Mouse (Mus musculus) pancreas, adult 10 weeks (tissue): Measurements from ENCODE around the gene Dtnb. TPM values are rescaled to one million over a fixed set of nuclear protein-coding genes. Genes with fewer than 3 reads are reported as not detected.

Experiments
- polyA plus RNA-seq: library from polyadenylated mRNA; stranded (reverse); fragments of 350-450 nt; fragmentation: Illumina TruSeq; extraction: RNeasy Lipid Tissue Mini Kit (QIAGEN cat#74804); gene quantifications from one replicate; pipeline ENCODE4 v1.2.3, GENCODE M21; 2015; ENCODE audit warnings: low read depth, low replicate concordance; ENCODE audit not compliant: insufficient read depth

Gene Dtnb
- 69.0 TPM for polyA plus RNA-seq

GRCm38 (mm10) chr12:3571787-3572580 lies at the start of gene Dtnb:
Dtnb (plus strand) TSS chr12:3572381.

GRCm38 (mm10) chr12:3805852-3806251 lies 233.7 kb downstream of the Dtnb start, which contains the start of gene Dnmt3a:
Dnmt3a (plus strand) TSS chr12:3806007.

Other genes starting within 250 kb of the Dtnb start
- 3.3 TPM for gene Kif3c, start 207.2 kb upstream of the Dtnb start, polyA plus RNA-seq
- 5.1 TPM for gene Asxl2, start 145.5 kb upstream of the Dtnb start, polyA plus RNA-seq
- 6.5 TPM for gene Dnmt3a, start 233.6 kb downstream of the Dtnb start, polyA plus RNA-seq